Comparison of ENCODE assay signal across 8 mouse cellular contexts in genomic region chr10:40882831-40883643, GRCm38 (mm10). TPM values are rescaled to one million over a fixed set of nuclear protein-coding genes. Genes with fewer than 3 reads are reported as not detected.
DNase-seq lines count a peak whose midpoint lies in the region; ATAC-seq lines count a peak whose summit lies in the region.

Gene Cdc40, minus strand, starts transcription at chr10:40883311.
Gene Wasf1, plus strand, starts transcription at chr10:40883475.

- H3K36me3 ChIP-seq in heart, embryonic 10.5 days, result no peaks in the 10 kb centered on the region
- H3K36me3 ChIP-seq in kidney, embryonic 15.5 days, result 0 out of 2 replicates have a peak, but pooled peaks cover 6% of the 10 kb centered on the region

- under 1% methylated on average over 44 of the region's 44 CpGs for WGBS in heart, embryonic 10.5 days
- WGBS in kidney, embryonic 15.5 days, result under 1% methylated on average over 44 of the region's 44 CpGs

- H3K4me1 ChIP-seq in heart, embryonic 10.5 days, result peaks cover 32% of the 10 kb centered on the region
- peaks cover 20% of the 10 kb centered on the region for H3K4me1 ChIP-seq in kidney, embryonic 15.5 days

- peak within 1 kb of the TSS; percentile 89 for H3K4me2 ChIP-seq in kidney, embryonic 15.5 days

- no peaks in the 10 kb centered on the region for H3K9me3 ChIP-seq in heart, embryonic 10.5 days
- no peaks in the 10 kb centered on the region for H3K9me3 ChIP-seq in kidney, embryonic 15.5 days (replicated peaks)

- peak within 1 kb of the TSS; percentile 99 for H3K27ac ChIP-seq in heart, embryonic 10.5 days
- H3K27ac ChIP-seq in kidney, embryonic 15.5 days, result peak within 1 kb of the TSS; percentile 93

- peak; percentile 91 to 92 for DNase-seq in B cell, adult 2 months
- DNase-seq in brain, adult 2 months (ENCODE audit: low read depth, low spot score), result peak; percentile 99
- peak; percentile 98 for DNase-seq in heart, embryonic 10.5 days (ENCODE audit: low spot score)
- peak; percentile 93 for DNase-seq in liver
- DNase-seq in spleen, postnatal 4 days (ENCODE audit: low spot score in 2 of 2), result peak; percentile 86 to 91

- peak within 1 kb of the TSS; percentile 92 for H3K4me3 ChIP-seq in heart, embryonic 10.5 days
- H3K4me3 ChIP-seq in kidney, embryonic 15.5 days (replicated peaks), result peak within 1 kb of the TSS; percentile 95

- ATAC-seq in erythroblast, adult 5-6 weeks (replicated peaks; ENCODE audit: low FRiP score, poor library complexity, severe bottlenecking), result peak; percentile 99
- ATAC-seq in kidney, embryonic 15.5 days (replicated peaks; ENCODE audit: low FRiP score), result peak; percentile 96
- ATAC-seq in monocyte, adult 5-6 weeks (replicated peaks; ENCODE audit: insufficient number of reproducible peaks, low FRiP score, low TSS enrichment, poor library complexity, severe bottlenecking), result peak; percentile 97

- no peaks in the 10 kb centered on the region for H3K27me3 ChIP-seq in heart, embryonic 10.5 days (ENCODE audit: insufficient read depth, poor library complexity, severe bottlenecking)
- H3K27me3 ChIP-seq in kidney, embryonic 15.5 days, result no peaks in the 10 kb centered on the region

- peak within 1 kb of the TSS; percentile 88 for H3K9ac ChIP-seq in kidney, embryonic 15.5 days

RNA-seq across cellular contexts. Expression of gene Cdc40, which starts in this region (rescaled TPM):
- 23.6 and 24.9 TPM in 2 replicates for total RNA-seq in erythroblast, adult 5-6 weeks (2015; ENCODE audit: low replicate concordance)
- total RNA-seq in erythroblast, adult 5-6 weeks (2017; ENCODE audit: low replicate concordance), result 13.5 and 16.2 TPM in 2 replicates
- 27.3 and 31.7 TPM in 2 replicates for polyA plus RNA-seq in heart, embryonic 10.5 days (2016; fragmentation: Nextera tagmentation; extraction: Ambion mirVana)
- 39.1 and 39.3 TPM in 2 replicates for polyA plus RNA-seq in kidney, embryonic 15.5 days (2015; fragmentation: Nextera tagmentation; extraction: Ambion mirVana)
- 65.7 to 69.4 TPM (median 66.5 TPM) in 3 replicates for total RNA-seq in monocyte, adult 5-6 weeks (2017)

RNA-seq across cellular contexts. Expression of gene Wasf1, which starts in this region (rescaled TPM):
- not detected in 2 replicates for total RNA-seq in erythroblast, adult 5-6 weeks (2015; ENCODE audit: low replicate concordance)
- not detected in 2 replicates for total RNA-seq in erythroblast, adult 5-6 weeks (2017; ENCODE audit: low replicate concordance)
- 22.7 and 31.9 TPM in 2 replicates for polyA plus RNA-seq in heart, embryonic 10.5 days (2016; fragmentation: Nextera tagmentation; extraction: Ambion mirVana)
- polyA plus RNA-seq in kidney, embryonic 15.5 days (2015; fragmentation: Nextera tagmentation; extraction: Ambion mirVana), result 22.2 and 22.7 TPM in 2 replicates
- total RNA-seq in monocyte, adult 5-6 weeks (2017), result not detected in 3 replicates

Comparison
In these comparisons a context has a peak if more than half of its experiments do, and no peak if none do; other contexts are left out.
1. Peak in every context shown above with its lines: DNase-seq, ATAC-seq, H3K4me3 ChIP-seq and H3K27ac ChIP-seq.